Mouse (Mus musculus) macrophage (primary cell): ENCODE results near the gene Slx1b. TPM values are rescaled to one million over a fixed set of nuclear protein-coding genes. Genes with fewer than 3 reads are reported as not detected.

ENCODE experiments used
- H3K27ac ChIP-seq: fragments of 350-480 bp; formaldehyde crosslinking; 2 replicates; pipeline ENCODE4 v1.9.0; 2021
- H3K36me3 ChIP-seq: fragments of 350-480 bp; formaldehyde crosslinking; 2 replicates; pipeline ENCODE4 v1.9.0; 2021; ENCODE audit errors: inconsistent target
- H3K4me3 ChIP-seq: fragments of 350-480 bp; formaldehyde crosslinking; 2 replicates; pipeline ENCODE4 v1.9.0; 2021; ENCODE audit errors: inconsistent target
- H3K79me2 ChIP-seq: fragments of 350-480 bp; formaldehyde crosslinking; 2 replicates; pipeline ENCODE4 v1.9.0; 2021; ENCODE audit errors: inconsistent target
- WGBS: methylation state at CpG from one replicate; pipeline ENCODE4 v1.1.7; 2026; ENCODE audit warnings: inconsistent platforms; ENCODE audit not compliant: missing documents; 5-methylcytosine and 5-hydroxymethylcytosine counted together
- polyA plus RNA-seq: library from polyadenylated mRNA; stranded (reverse); fragments of 250-400 nt; gene quantifications from 3 replicates; pipeline ENCODE4 v1.2.4, GENCODE M21; 2018; ENCODE audit warnings: inconsistent platforms

The Slx1b gene
- polyA plus RNA-seq, 1 experiment from 2014 or later = 4.2 TPM

DNA sequence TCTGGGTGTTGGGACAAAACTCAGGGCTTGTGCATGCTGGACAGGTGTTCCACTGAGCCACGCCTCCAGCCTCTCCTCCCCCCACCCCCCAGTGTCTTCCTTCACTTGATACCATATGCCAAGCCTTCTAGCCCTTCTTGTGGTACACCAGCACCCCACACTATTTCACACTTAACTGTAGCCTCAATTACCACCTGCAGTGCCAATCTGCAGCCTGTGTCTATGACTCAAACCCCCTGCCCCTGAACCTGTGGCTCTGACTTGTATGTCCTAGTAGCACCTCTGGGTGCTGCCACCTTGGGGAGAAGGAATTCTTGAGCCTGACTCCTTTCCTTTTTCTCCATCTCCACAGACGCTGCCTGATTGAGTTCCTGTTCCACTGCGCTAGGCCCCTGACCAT lies 16.3 kb upstream of the Slx1b start:
- H3K79me2 ChIP-seq = no peaks in the 10 kb centered on the region
- H3K27ac ChIP-seq = no peak overlapping the region
- WGBS = 86% methylated on average over 3 of the region's 3 CpGs
- no peak overlapping the region for H3K4me3 ChIP-seq
- H3K36me3 ChIP-seq = no peaks in the 10 kb centered on the region

DNA sequence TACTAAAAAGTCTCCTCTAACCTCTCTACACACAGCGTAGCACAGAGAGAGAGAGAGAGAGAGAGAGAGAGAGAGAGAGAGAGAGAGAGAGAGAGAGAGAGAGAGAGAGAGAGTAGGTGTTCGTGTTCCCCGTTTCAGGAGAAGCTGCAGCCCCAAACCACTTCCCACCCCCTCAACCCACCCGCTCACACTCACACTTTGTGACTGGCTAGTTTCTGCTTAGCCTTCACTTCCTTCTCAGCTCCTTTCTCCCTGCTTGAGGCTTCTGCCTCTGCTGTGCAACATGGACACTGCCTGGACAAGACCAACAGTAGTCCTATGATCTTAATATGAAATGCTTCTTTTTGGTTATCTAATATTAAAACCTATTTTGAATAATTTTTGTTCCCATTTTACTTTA lies 14.7 kb upstream of the Slx1b start:
- Histone ChIP-seq H3K27ac (no peak overlapping the region), H3K4me3 (no peak overlapping the region), H3K79me2 (no peaks in the 10 kb centered on the region), H3K36me3 (no peaks in the 10 kb centered on the region)
- WGBS = 39% methylated on average over 4 of the region's 4 CpGs

DNA sequence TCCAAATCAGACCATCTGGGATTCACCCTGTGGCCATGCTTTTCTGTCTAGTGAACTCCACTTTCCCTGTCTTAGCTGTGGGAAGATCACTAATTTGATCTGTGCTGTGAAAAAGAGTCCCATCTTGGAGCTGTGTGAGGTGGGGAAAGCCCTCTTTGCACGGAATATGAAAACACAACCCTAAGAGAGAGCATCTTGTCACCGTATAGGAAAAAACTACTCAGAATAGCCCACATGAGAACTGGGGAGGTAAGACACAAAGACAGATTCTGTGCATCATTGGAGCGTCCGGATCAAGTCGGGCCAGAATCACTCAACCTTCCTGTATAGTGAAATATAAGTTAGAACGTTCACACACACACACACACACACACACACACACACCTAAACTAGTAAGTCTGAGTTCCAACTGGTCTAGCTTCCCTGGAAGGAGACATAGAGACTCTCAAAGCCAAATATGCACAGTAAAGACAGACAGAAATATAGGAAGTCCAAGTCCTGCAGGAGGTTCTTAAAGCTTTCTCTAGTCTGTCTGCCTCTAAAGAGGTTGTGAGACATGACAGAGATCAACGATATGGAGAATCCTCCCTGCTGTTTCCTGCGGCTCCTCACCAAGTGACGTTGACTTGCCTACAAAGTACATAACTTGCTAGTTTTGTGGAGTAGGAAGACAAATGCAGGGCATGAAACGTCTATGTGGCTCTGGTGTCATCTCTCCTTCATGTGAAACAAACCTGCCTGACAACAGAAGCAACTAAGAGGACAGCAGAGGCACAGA lies 12.8 kb upstream of the Slx1b start:
- H3K27ac ChIP-seq = no peak overlapping the region
- WGBS = 93% methylated on average over 10 of the region's 10 CpGs

DNA sequence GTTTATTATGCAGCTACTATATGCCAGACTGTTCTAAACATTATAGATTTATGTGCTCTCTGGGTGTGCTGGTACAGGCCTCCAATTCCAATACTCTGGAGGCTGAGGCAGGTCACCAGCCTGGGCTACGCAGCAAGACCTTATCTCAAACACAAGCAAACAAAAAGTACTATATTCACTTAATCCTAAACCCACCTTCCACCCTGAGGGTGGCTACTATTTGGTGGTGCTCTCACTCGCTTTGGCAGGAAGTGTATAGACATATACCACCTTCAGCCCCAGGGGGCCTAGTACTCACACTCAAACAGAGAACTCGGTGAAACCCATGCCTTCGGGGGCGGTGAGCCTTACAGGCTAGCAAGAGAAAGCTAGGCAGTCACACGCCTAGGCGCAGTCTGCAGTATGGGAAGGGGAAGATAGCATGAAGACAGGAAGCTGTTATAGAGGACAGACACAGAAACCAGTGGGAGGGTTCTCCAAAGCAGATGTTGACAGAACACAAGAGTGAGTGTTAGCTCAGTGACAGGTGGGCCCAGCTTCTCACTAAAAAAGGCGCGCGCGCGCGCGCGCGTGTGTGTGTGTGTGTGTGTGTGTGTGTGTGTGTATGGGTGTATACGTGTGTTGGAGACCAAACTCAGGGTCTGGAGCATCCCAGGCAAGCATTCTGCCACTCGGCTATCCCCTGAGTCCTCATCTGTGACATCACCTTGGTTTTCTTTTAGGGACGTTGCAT lies 12.0 kb upstream of the Slx1b start, which contains the start of gene Coro1a:
Gene Coro1a, minus strand, starts transcription at position 346 of the 733 bp plus-strand sequence.
- H3K27ac ChIP-seq = 0 out of 2 replicates have a peak within 1 kb of the TSS, but pooled peaks have one; percentile 8
- WGBS = 70% methylated on average over 12 of the region's 19 CpGs
- H3K4me3 ChIP-seq = no peak within 1 kb of the TSS

More for the DNA sequence above, 12.8 kb upstream of the Slx1b start:
- no peaks in the 10 kb centered on the region for H3K36me3 ChIP-seq
- peaks cover 12% of the 10 kb centered on the region for H3K79me2 ChIP-seq
- no peak overlapping the region for H3K4me3 ChIP-seq

DNA sequence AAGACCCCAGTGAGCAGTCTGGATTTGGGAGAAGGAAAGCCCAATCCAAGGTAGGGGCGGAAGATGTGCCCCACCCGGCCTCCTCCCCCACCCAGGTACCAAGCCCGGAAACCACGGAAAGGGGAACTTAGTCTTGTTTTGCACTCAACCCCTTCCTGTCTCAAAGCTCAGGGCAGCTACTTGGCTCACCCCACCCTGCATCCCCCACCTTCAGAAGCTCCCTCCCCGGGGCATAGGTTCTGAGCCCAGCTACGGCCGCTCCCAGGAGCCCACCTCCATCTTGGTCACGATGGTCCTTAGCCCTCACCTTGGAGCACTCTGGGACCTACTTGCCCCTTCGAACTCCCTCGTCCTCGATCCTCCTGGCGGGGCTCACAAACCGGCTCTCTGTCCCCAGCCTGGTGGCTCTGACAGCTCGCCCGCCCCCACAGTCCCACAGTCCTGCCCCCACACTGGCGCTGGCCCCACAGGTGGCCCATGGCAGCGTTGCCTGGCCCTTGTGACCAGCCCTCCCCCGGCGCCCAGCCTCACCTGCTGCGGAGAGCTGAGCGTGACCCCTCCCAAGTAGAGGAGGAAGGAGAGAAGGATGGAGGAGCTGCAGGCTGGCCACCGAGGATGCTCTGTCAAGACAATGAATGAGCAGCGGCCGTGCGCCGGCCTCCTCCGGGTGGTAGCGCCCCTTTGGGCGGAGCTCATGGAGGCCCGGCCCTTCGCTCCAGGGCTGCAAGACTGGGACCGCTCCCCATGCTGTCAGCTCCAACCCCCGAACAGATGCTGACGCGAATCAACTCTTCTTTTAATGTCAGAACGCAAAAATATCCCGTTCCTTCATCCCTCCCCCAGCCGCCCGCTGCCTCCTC lies 8.8 kb upstream of the Slx1b start:
- peaks cover 16% of the 10 kb centered on the region for H3K36me3 ChIP-seq
- H3K79me2 ChIP-seq = peaks cover 52% of the 10 kb centered on the region
- WGBS = under 1% methylated on average over 38 of the region's 39 CpGs
- peak overlapping the region; percentile 98 for H3K27ac ChIP-seq
- peak overlapping the region; percentile 93 for H3K4me3 ChIP-seq

More for the DNA sequence above, 12.0 kb upstream of the Slx1b start, which contains the start of gene Coro1a:
- Histone ChIP-seq H3K36me3 (no peaks in the 10 kb centered on the region), H3K79me2 (peaks cover 20% of the 10 kb centered on the region)

DNA sequence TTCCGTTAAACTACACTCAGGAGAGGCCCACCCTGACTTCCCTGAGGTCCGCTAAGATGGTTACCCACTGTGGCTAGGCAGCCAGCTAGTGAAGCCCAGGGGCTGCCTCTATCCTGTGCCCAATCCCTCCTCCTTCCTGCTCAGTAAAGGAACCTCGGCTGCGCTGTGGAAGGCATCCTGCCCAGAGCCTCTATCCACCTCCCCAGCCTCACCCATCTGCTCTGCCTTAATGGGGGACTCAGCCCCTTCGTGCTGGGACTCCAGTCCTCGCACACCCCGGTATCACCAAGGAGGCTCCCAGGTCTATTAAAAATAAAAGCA lies 8.1 kb upstream of the Slx1b start:
- WGBS = 2% methylated on average over 7 of the region's 7 CpGs
- Histone ChIP-seq H3K36me3 (peaks cover 23% of the 10 kb centered on the region), H3K27ac (peak overlapping the region; percentile 98), H3K4me3 (peak overlapping the region; percentile 93), H3K79me2 (peaks cover 59% of the 10 kb centered on the region)

DNA sequence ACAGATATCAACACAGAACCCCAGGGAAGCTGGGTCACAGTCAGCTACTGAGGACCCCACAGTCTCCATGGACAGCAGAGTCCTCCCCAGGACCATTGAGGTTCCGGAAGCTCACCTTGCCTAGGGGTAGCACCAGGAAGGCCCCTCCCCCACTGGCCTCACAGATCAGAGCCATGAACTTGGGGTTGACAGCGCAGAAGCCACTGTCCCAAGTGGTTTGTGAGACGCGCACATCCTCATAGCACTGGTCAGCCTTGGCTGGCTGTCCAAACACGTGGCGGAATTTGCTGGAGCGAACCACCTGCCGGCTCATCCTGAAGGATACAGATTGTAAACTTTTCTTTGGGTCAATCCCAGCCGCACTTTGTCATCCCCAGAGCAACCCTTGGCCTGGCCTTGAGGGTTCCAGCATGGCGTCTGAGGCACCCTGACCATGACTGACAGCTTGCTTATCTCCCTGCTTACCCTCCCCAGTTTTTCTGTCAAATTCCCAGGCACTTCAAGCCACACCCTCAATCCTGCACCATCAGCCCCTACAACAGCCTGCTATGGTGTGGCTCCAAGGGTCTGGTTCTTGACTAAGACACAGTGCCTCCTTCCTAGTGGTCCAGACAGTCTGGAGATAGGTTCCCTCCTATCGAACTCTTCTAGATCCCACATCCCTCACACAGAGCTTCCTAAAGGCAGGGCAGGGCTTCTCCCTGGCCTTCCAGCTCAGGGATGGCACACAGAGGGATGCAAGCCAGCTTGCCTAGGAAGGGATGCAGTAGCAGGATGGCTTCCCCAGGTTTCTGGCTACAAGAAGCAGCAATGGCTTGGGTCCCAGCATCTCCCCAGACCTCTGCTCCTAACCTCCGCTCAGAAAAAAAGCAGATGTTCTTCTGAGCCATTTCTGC lies 7.5 kb upstream of the Slx1b start:
- Histone ChIP-seq H3K4me3 (peak overlapping the region; percentile 93), H3K36me3 (peaks cover 23% of the 10 kb centered on the region)

DNA sequence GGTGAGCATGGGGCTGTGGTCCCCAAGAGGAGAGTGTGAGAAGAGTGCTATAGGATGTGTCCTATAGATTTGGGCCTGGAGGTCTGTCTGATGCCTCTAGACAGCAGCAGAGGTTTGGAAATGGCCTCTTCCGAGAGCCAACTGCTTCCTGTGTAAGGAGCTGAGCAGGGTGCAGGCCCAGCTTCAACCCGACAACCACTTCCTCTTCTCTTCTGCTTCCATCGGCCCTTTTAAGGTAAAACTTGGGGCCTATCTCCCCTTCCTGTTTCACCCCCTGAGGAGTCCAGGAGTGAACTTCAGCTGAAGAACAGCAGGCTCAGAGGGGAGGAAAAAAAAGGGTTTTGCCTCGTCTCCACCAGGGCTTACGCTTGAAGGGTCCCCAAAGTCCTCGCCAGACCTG lies 6.8 kb upstream of the Slx1b start:
- Histone ChIP-seq H3K36me3 (peaks cover 23% of the 10 kb centered on the region), H3K4me3 (peak overlapping the region; percentile 93), H3K79me2 (peaks cover 69% of the 10 kb centered on the region), H3K27ac (peak overlapping the region; percentile 98)
- WGBS = 2% methylated on average over 6 of the region's 6 CpGs

More for the DNA sequence above, 7.5 kb upstream of the Slx1b start:
- H3K79me2 ChIP-seq = peaks cover 64% of the 10 kb centered on the region
- WGBS = 13% methylated on average over 12 of the region's 12 CpGs
- peak overlapping the region; percentile 98 for H3K27ac ChIP-seq

DNA sequence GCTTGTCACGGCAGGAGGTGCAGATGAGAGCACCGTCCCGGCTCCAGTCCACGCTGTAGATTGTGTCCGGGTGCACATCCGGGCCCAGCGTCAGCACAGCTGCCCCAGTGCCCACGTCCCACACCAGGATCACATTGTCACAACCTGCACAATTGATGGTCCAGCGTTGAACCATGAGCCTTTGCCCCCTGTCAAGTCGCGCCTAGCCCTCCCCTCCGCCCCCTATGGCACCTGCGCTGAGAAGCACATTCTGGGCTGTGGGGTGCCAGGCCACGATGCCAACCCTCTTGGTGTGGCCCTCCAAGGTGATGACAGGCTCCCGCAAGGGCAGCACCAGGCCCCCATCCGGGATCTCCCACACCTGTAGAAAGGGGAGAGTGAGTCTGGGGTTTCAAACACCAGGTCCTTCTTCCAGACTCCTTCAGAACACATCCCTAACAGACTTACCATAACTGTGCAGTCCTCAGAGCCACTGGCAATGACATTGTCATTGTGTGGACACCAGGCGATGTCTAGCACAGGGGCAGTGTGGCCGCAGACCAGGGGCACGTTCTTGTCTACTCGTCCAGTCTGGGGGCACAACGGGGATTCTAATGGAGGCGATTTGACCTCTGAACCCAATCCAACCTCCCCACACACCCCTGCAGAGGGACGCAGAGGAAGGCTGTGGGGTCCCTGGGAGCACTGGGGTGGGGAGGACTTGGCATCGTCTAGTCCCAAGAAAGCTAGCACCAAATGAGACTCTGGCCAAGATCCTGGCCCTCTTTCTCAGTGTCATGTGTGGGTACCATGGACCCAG lies 6.2 kb upstream of the Slx1b start:
- 42% methylated on average over 23 of the region's 24 CpGs for WGBS
- Histone ChIP-seq H3K4me3 (peak overlapping the region; percentile 93), H3K36me3 (peaks cover 23% of the 10 kb centered on the region), H3K27ac (peak overlapping the region; percentile 98), H3K79me2 (peaks cover 72% of the 10 kb centered on the region)

DNA sequence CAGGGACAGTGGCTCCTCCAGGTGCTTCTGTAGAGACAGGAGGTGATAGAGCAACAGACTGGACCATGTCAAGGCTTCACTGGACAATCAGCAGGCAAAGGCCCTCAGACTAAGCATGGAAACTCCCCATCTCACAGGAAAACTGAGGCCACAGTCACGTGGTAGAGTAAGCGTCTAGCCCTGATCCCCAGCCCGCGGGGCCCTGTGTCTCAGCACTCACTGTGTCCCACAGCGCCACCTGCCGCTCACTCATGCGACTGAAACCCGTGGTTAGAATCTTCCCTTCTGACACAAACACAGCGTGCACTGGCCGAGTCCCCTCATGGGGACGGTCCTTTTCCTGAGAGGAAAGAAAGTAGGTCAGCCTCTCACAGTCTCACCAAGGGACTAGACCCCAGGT lies 5.5 kb upstream of the Slx1b start:
- peaks cover 23% of the 10 kb centered on the region for H3K36me3 ChIP-seq
- WGBS = under 1% methylated on average over 11 of the region's 11 CpGs
- peak overlapping the region; percentile 93; the same call in 1 of the 2 replicates for H3K4me3 ChIP-seq
- peak overlapping the region; percentile 98 for H3K27ac ChIP-seq
- H3K79me2 ChIP-seq = peaks cover 79% of the 10 kb centered on the region

DNA sequence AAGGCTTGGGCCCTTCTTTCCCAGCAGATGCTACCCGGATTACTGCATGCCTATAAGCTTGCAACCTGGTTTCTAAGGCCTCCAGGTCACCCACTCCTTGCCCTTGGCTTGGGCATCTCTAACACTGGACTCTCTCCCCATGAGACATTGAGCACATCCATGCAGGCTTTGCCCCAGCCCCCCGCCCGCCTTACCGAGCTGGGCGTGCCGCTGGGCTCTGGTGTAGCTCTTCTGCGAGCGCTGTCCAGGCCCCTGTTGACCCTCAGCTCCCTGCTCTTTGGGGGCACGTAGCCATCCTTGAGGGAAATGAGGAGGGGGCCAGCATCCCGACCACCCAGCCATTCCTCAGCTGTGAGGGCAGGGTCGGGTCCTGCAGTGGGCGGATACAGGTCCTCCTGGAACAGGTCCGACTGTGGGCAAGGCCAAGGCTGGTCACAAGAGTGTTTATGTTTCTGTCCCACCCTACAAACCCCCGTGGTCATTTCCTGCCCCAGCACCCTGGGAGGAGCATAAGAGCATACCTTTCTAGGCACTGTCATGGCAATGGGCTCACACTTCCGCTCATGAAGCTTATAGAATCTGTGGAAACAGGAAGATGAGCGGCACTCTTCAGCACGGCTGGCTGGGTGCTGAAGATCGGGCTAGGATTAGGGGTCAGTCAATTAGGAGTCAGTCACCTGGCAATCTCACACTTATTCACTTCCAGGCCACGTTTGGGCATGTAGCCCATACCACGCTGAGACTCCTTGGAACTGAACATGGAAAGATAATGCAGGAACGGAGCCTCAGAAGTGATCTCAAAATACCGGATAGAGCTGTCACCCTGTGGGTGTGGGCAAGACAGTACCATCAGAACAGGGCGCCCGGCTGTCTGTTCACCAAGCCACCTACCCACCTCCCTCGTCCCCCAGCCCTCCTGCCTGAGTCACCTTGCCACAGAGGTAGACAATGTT lies 4.8 kb upstream of the Slx1b start:
- Histone ChIP-seq H3K4me3 (no peak overlapping the region; the same call in 1 of the 2 replicates), H3K27ac (peak overlapping the region; percentile 98), H3K79me2 (peaks cover 82% of the 10 kb centered on the region), H3K36me3 (peaks cover 23% of the 10 kb centered on the region)
- 84% methylated on average over 21 of the region's 25 CpGs for WGBS

DNA sequence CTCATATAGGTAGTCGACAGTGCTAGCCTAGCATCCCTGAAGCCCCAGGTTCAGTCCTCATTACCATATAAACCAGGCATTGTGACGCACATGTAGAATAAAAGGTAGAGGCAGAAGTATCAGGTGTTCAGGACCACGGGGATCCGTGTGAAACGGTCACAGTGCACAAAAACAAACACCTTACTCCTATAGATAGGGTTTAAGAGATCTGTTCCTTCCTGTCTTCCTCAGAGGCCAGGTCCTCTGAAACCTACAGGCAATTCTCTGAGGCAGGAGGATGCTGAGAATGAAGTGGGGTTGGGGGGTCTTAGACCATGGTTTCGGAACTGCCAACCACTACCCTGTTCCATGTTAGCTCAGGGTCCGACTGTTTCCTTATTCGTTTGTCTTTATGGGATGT lies 2.3 kb upstream of the Slx1b start:
- no peak overlapping the region for H3K4me3 ChIP-seq

More for the DNA sequence above, 2.3 kb upstream of the Slx1b start:
- Histone ChIP-seq H3K79me2 (peaks cover 82% of the 10 kb centered on the region), H3K36me3 (peaks cover 23% of the 10 kb centered on the region), H3K27ac (peak overlapping the region; percentile 94; the same call in 1 of the 2 replicates)
- WGBS = 84% methylated on average over 8 of the region's 8 CpGs
